Comparison of ENCODE assay signal across 9 mouse cellular contexts in genomic region chr10:81389373-81389772, GRCm38 (mm10). TPM values are rescaled to one million over a fixed set of nuclear protein-coding genes. Genes with fewer than 3 reads are reported as not detected.
A peak's percentile ranks its signal among the peaks of the same experiment; 100 is the strongest.
DNase-seq lines count a peak whose midpoint lies in the region; ATAC-seq and TF ChIP-seq lines count a peak whose summit lies in the region.
"Had no signal": no experiment of that assay in that cellular context is flagged by ENCODE, and none has a peak within 500 bp of the region (broad histone marks: within the 10 kb centered on the region; RNA-seq: fewer than 3 reads in every experiment).

No protein-coding gene starts in this region.

- H3K9ac ChIP-seq in lung, embryonic 14.5 days, result no peak overlapping the region
- peak overlapping the region; percentile 52; the same call in 1 of the 2 replicates for H3K9ac ChIP-seq in heart, embryonic 12.5 days
- no peak overlapping the region for H3K9ac ChIP-seq in neural tube, embryonic 12.5 days
- H3K9ac ChIP-seq: limb, embryonic 15.5 days had no signal

- ATAC-seq in lung, embryonic 14.5 days (ENCODE audit: insufficient read depth), result no peak
- no peak for ATAC-seq in heart, embryonic 12.5 days (ENCODE audit: insufficient number of reproducible peaks, low FRiP score)
- no peak for ATAC-seq in neural tube, embryonic 12.5 days (ENCODE audit: low FRiP score, low read depth)

- H3K36me3 ChIP-seq in lung, embryonic 14.5 days (ENCODE audit: insufficient read depth), result peaks cover 35% of the 10 kb centered on the region
- H3K36me3 ChIP-seq in heart, embryonic 12.5 days, result peaks cover 34% of the 10 kb centered on the region
- H3K36me3 ChIP-seq in neural tube, embryonic 12.5 days, result peaks cover 30% of the 10 kb centered on the region

- no peaks in the 10 kb centered on the region for H3K9me3 ChIP-seq in lung, embryonic 14.5 days (ENCODE audit: low read depth, low read length)
- H3K9me3 ChIP-seq in heart, embryonic 12.5 days (replicated peaks), result no peaks in the 10 kb centered on the region
- no peaks in the 10 kb centered on the region for H3K9me3 ChIP-seq in neural tube, embryonic 12.5 days
- H3K9me3 ChIP-seq: limb, embryonic 15.5 days had no signal

- H3K27ac ChIP-seq in cerebellum, adult 2 months (ENCODE audit: insufficient read depth, low read length), result no peak overlapping the region
- H3K27ac ChIP-seq in lung, embryonic 14.5 days (ENCODE audit: low read depth), result no peak overlapping the region; the same call in none of the 2 replicates
- H3K27ac ChIP-seq in heart, embryonic 12.5 days (ENCODE audit: poor library complexity, severe bottlenecking), result peak overlapping the region; percentile 47; the same call in 1 of the 2 replicates
- 0 out of 2 replicates have a peak overlapping the region, but pooled peaks have one; percentile 37 for H3K27ac ChIP-seq in neural tube, embryonic 12.5 days
- H3K27ac ChIP-seq: limb, embryonic 15.5 days had no signal

- 38% methylated on average over 3 of the region's 3 CpGs for WGBS in cerebellum, adult 2 months
- 47% methylated on average over 3 of the region's 3 CpGs for WGBS in lung, embryonic 14.5 days
- WGBS in lung, adult 2 months, result 26% methylated on average over 3 of the region's 3 CpGs
- WGBS in heart, embryonic 12.5 days, result 53% methylated on average over 3 of the region's 3 CpGs
- 48% methylated on average over 3 of the region's 3 CpGs for WGBS in neural tube, embryonic 12.5 days

- no peak for TF ChIP-seq CTCF in cerebellum, adult 2 months (IDR thresholded peaks at IDR 0.05; ENCODE audit: borderline replicate concordance, insufficient read depth, low read depth, low read length)
- no peak for TF ChIP-seq CTCF in lung, embryonic 14.5 days (IDR thresholded peaks at IDR 0.05; ENCODE audit: low read depth)
- no peak for TF ChIP-seq CTCF in lung, adult 2 months (IDR thresholded peaks at IDR 0.05; ENCODE audit: insufficient read depth, low read length)

- intact Hi-C loops in left cerebral cortex, postnatal 4 days (cut with DNase I), result loop anchor here (2.0 kb wide), 1 partner anchor 61 kb away; no protein-coding TSS in a partner anchor

- H3K4me1 ChIP-seq in cerebellum, adult 2 months (ENCODE audit: control insufficient read depth, insufficient read depth, low read length), result peaks cover 17% of the 10 kb centered on the region
- H3K4me1 ChIP-seq in lung, embryonic 14.5 days (ENCODE audit: insufficient read depth), result no peaks in the 10 kb centered on the region; the same call in none of the 2 replicates
- peaks cover 20% of the 10 kb centered on the region for H3K4me1 ChIP-seq in lung, adult 2 months (ENCODE audit: control insufficient read depth, insufficient read depth, low read length)
- peaks cover 46% of the 10 kb centered on the region for H3K4me1 ChIP-seq in heart, embryonic 12.5 days (replicated peaks)
- H3K4me1 ChIP-seq in neural tube, embryonic 12.5 days, result peaks cover 37% of the 10 kb centered on the region

- TF ChIP-seq POLR2A in cerebellum, adult 2 months (IDR thresholded peaks at IDR 0.05; ENCODE audit: borderline replicate concordance, insufficient read depth, low read length), result no peak
- no peak for TF ChIP-seq POLR2A in lung, adult 2 months (IDR thresholded peaks at IDR 0.05; ENCODE audit: borderline replicate concordance, extremely low read depth, low read depth, low read length)

- H3K4me3 ChIP-seq in cerebellum, adult 2 months (replicated peaks; ENCODE audit: insufficient read depth, low read depth, low read length), result no peak overlapping the region
- no peak overlapping the region for H3K4me3 ChIP-seq in lung, embryonic 14.5 days (ENCODE audit: low read depth, low read length)
- H3K4me3 ChIP-seq in lung, adult 2 months (replicated peaks; ENCODE audit: extremely low read depth, low read depth, low read length), result no peak overlapping the region
- no peak overlapping the region for H3K4me3 ChIP-seq in heart, embryonic 12.5 days
- no peak overlapping the region for H3K4me3 ChIP-seq in neural tube, embryonic 12.5 days
- H3K4me3 ChIP-seq: limb, embryonic 15.5 days had no signal

- peak; percentile 28 to 59 for DNase-seq in cerebellum, postnatal 14 days
- DNase-seq in cerebellum, adult 2 months, result no peak
- peak; percentile 29 for DNase-seq in lung, embryonic 14.5 days
- no peak for DNase-seq in lung, adult 2 months
- no peak for DNase-seq in thymus, postnatal 36 days
- DNase-seq in left cerebral cortex, postnatal 4 days, result no peak

- H3K4me2 ChIP-seq in lung, embryonic 14.5 days, result no peak overlapping the region
- H3K4me2 ChIP-seq in heart, embryonic 12.5 days, result no peak overlapping the region
- no peak overlapping the region for H3K4me2 ChIP-seq in neural tube, embryonic 12.5 days (replicated peaks)
- H3K4me2 ChIP-seq: limb, embryonic 15.5 days had no signal

- H3K27me3 ChIP-seq in cerebellum, adult 2 months (ENCODE audit: control insufficient read depth, insufficient read depth, low read length), result no peaks in the 10 kb centered on the region
- no peaks in the 10 kb centered on the region for H3K27me3 ChIP-seq in lung, embryonic 14.5 days (ENCODE audit: insufficient read depth, low read length)
- H3K27me3 ChIP-seq in heart, embryonic 12.5 days (replicated peaks), result no peaks in the 10 kb centered on the region
- no peaks in the 10 kb centered on the region for H3K27me3 ChIP-seq in neural tube, embryonic 12.5 days (replicated peaks)
- H3K27me3 ChIP-seq: limb, embryonic 15.5 days had no signal

RNA-seq across cellular contexts. Expression of gene Gm48552, which starts 0.6 kb away (rescaled TPM):
- polyA plus RNA-seq in cerebellum, adult 2 months (2012; rRNA removed), result 10.7 and 13.8 TPM in 2 replicates
- polyA plus RNA-seq in lung, embryonic 14.5 days (2014; fragmentation: Nextera tagmentation; extraction: Ambion mirVana), result 1.3 and 1.4 TPM in 2 replicates
- polyA plus RNA-seq in lung, adult 2 months (2012; rRNA removed), result 3.6 and 5.9 TPM in 2 replicates
- polyA plus RNA-seq in heart, embryonic 12.5 days (2016; fragmentation: Nextera tagmentation; extraction: Ambion mirVana), result 1.2 and 1.8 TPM in 2 replicates
- polyA plus RNA-seq in neural tube, embryonic 12.5 days (2016; fragmentation: Nextera tagmentation; extraction: Ambion mirVana), result 2.3 and 2.5 TPM in 2 replicates
- 1 to 10 TPM; 2.7 to 5.9 TPM for total RNA-seq in left cerebral cortex, postnatal 4 days (2021)

RNA-seq across cellular contexts. Expression of gene Smim24, which starts 3.5 kb away (rescaled TPM):
- polyA plus RNA-seq in cerebellum, adult 2 months (2012; rRNA removed), result 1.2 and 1.7 TPM in 2 replicates
- 2.8 and 3.3 TPM in 2 replicates for polyA plus RNA-seq in lung, embryonic 14.5 days (2014; fragmentation: Nextera tagmentation; extraction: Ambion mirVana)
- 8.8 and 10.1 TPM in 2 replicates for polyA plus RNA-seq in lung, adult 2 months (2012; rRNA removed)
- 2.9 and 4.3 TPM in 2 replicates for polyA plus RNA-seq in heart, embryonic 12.5 days (2016; fragmentation: Nextera tagmentation; extraction: Ambion mirVana)
- polyA plus RNA-seq in neural tube, embryonic 12.5 days (2016; fragmentation: Nextera tagmentation; extraction: Ambion mirVana), result 2.1 and 2.7 TPM in 2 replicates
- total RNA-seq in left cerebral cortex, postnatal 4 days (2021), result 1 to 10 TPM; 1.5 to 2.3 TPM

RNA-seq across cellular contexts. Expression of gene Gm48551, which starts 5.1 kb away (rescaled TPM):
- polyA plus RNA-seq in cerebellum, adult 2 months (2012; rRNA removed), result 10.2 and 10.8 TPM in 2 replicates
- polyA plus RNA-seq in lung, embryonic 14.5 days (2014; fragmentation: Nextera tagmentation; extraction: Ambion mirVana), result 2.8 and 3.8 TPM in 2 replicates
- polyA plus RNA-seq in lung, adult 2 months (2012; rRNA removed), result 3.7 and 6.3 TPM in 2 replicates
- 1.9 and 2.2 TPM in 2 replicates for polyA plus RNA-seq in heart, embryonic 12.5 days (2016; fragmentation: Nextera tagmentation; extraction: Ambion mirVana)
- polyA plus RNA-seq in neural tube, embryonic 12.5 days (2016; fragmentation: Nextera tagmentation; extraction: Ambion mirVana), result 5.0 and 5.3 TPM in 2 replicates
- total RNA-seq in left cerebral cortex, postnatal 4 days (2021), result 1 to 10 TPM; 3.7 to 4.4 TPM

RNA-seq across cellular contexts. Expression of gene Dohh, which starts 5.1 kb away (rescaled TPM):
- 87.7 and 93.1 TPM in 2 replicates for polyA plus RNA-seq in cerebellum, adult 2 months (2012; rRNA removed)
- 57.5 and 67.0 TPM in 2 replicates for polyA plus RNA-seq in lung, embryonic 14.5 days (2014; fragmentation: Nextera tagmentation; extraction: Ambion mirVana)
- 79.2 and 83.4 TPM in 2 replicates for polyA plus RNA-seq in lung, adult 2 months (2012; rRNA removed)
- polyA plus RNA-seq in heart, embryonic 12.5 days (2016; fragmentation: Nextera tagmentation; extraction: Ambion mirVana), result 66.7 and 66.9 TPM in 2 replicates
- 75.6 and 77.9 TPM in 2 replicates for polyA plus RNA-seq in neural tube, embryonic 12.5 days (2016; fragmentation: Nextera tagmentation; extraction: Ambion mirVana)
- total RNA-seq in left cerebral cortex, postnatal 4 days (2021), result 10 to 100 TPM; 58.8 to 61.5 TPM

RNA-seq across cellular contexts. Expression of gene Fzr1, which starts 11.1 kb away (rescaled TPM):
- polyA plus RNA-seq in cerebellum, adult 2 months (2012; rRNA removed), result 75.8 and 81.5 TPM in 2 replicates
- polyA plus RNA-seq in lung, embryonic 14.5 days (2014; fragmentation: Nextera tagmentation; extraction: Ambion mirVana), result 109 and 116 TPM in 2 replicates
- polyA plus RNA-seq in lung, adult 2 months (2012; rRNA removed), result 59.3 and 61.8 TPM in 2 replicates
- polyA plus RNA-seq in heart, embryonic 12.5 days (2016; fragmentation: Nextera tagmentation; extraction: Ambion mirVana), result 96.4 and 99.5 TPM in 2 replicates
- polyA plus RNA-seq in neural tube, embryonic 12.5 days (2016; fragmentation: Nextera tagmentation; extraction: Ambion mirVana), result 136 and 138 TPM in 2 replicates
- total RNA-seq in left cerebral cortex, postnatal 4 days (2021), result 100 to 1,000 TPM; 109 to 112 TPM

Comparison
In these comparisons a context has a peak if more than half of its experiments do, and no peak if none do; other contexts are left out.
1. DNase-seq: peak in cerebellum, postnatal 14 days (2 of 2) and lung, embryonic 14.5 days (single experiment); none in cerebellum, adult 2 months (0 of 2), lung, adult 2 months (single experiment), thymus, postnatal 36 days (0 of 2) and left cerebral cortex, postnatal 4 days (single experiment).
2. H3K27ac ChIP-seq: peak in heart, embryonic 12.5 days (single experiment) and neural tube, embryonic 12.5 days (single experiment); none in cerebellum, adult 2 months (single experiment) and lung, embryonic 14.5 days (single experiment).